Mouse (Mus musculus): ENCODE data around the gene Wdr24. TPM values are rescaled to one million over a fixed set of nuclear protein-coding genes. Genes with fewer than 3 reads are reported as not detected.

Gene Wdr24
- polyA plus RNA-seq, 1 experiment from 2014 or later, result 28.3 TPM

- WGBS, result 90% methylated on average over 20 of the region's 22 CpGs
- ATAC-seq (ENCODE audit: insufficient number of reproducible peaks, insufficient read depth, low FRiP score, low read depth), result no peak
These were observed 4.3 kb downstream of the Wdr24 start for GRCm38 (mm10) chr17:25827546-25828222.

GRCm38 (mm10) chr17:25828223-25828594, 4.8 kb downstream of the Wdr24 start:
- Histone ChIP-seq H3K36me3 (ENCODE audit: control insufficient read depth, insufficient read depth, low read length) (peaks cover 34% of the 10 kb centered on the region), H3K27me3 (ENCODE audit: control insufficient read depth, insufficient read depth, low read length) (no peaks in the 10 kb centered on the region), H3K9ac (replicated peaks; ENCODE audit: low read depth, low read length) (no peak overlapping the region), H3K9me3 (ENCODE audit: control insufficient read depth, low read depth, low read length) (no peaks in the 10 kb centered on the region), H3K4me2 (replicated peaks; ENCODE audit: low read depth, low read length) (peak overlapping the region; percentile 91), H3K27ac (ENCODE audit: low read length) (peak overlapping the region; percentile 88; the same call in 1 of the 2 replicates), H3K4me3 (ENCODE audit: low read depth, low read length) (peak overlapping the region; percentile 59), H3K4me1 (ENCODE audit: control insufficient read depth, insufficient read depth, low read length) (peaks cover 36% of the 10 kb centered on the region)
- 80% methylated on average over 8 of the region's 8 CpGs for WGBS
- no peak for ATAC-seq (ENCODE audit: insufficient number of reproducible peaks, insufficient read depth, low FRiP score, low read depth)

More at GRCm38 (mm10) chr17:25827546-25828222, 4.3 kb downstream of the Wdr24 start:
- Histone ChIP-seq H3K9ac (replicated peaks; ENCODE audit: low read depth, low read length) (no peak overlapping the region), H3K4me2 (replicated peaks; ENCODE audit: low read depth, low read length) (no peak overlapping the region), H3K36me3 (ENCODE audit: control insufficient read depth, insufficient read depth, low read length) (peaks cover 34% of the 10 kb centered on the region), H3K9me3 (ENCODE audit: control insufficient read depth, low read depth, low read length) (no peaks in the 10 kb centered on the region), H3K27me3 (ENCODE audit: control insufficient read depth, insufficient read depth, low read length) (no peaks in the 10 kb centered on the region), H3K27ac (ENCODE audit: low read length) (no peak overlapping the region), H3K4me3 (ENCODE audit: low read depth, low read length) (no peak overlapping the region; the same call in 1 of the 2 replicates), H3K4me1 (ENCODE audit: control insufficient read depth, insufficient read depth, low read length) (peaks cover 36% of the 10 kb centered on the region)

GRCm38 (mm10) chr17:25828712-25829557, 5.5 kb downstream of the Wdr24 start, which contains the start of gene Jmjd8:
Gene Jmjd8 (plus strand): TSS chr17:25828867.
- peak within 1 kb of the TSS; percentile 59 for H3K4me3 ChIP-seq (ENCODE audit: low read depth, low read length)
- under 1% methylated on average over 32 of the region's 32 CpGs for WGBS
- peak within 1 kb of the TSS; percentile 60 for H3K9ac ChIP-seq (replicated peaks; ENCODE audit: low read depth, low read length)
- peak within 1 kb of the TSS; percentile 88 for H3K27ac ChIP-seq (ENCODE audit: low read length)
- peaks cover 34% of the 10 kb centered on the region for H3K36me3 ChIP-seq (ENCODE audit: control insufficient read depth, insufficient read depth, low read length)
- peak within 1 kb of the TSS; percentile 91 for H3K4me2 ChIP-seq (replicated peaks; ENCODE audit: low read depth, low read length)
- peaks cover 35% of the 10 kb centered on the region for H3K4me1 ChIP-seq (ENCODE audit: control insufficient read depth, insufficient read depth, low read length)
- H3K9me3 ChIP-seq (ENCODE audit: control insufficient read depth, low read depth, low read length), result no peaks in the 10 kb centered on the region
- H3K27me3 ChIP-seq (ENCODE audit: control insufficient read depth, insufficient read depth, low read length), result no peaks in the 10 kb centered on the region
- ATAC-seq (ENCODE audit: insufficient number of reproducible peaks, insufficient read depth, low FRiP score, low read depth), result peak; percentile 25; the same call in 1 of the 2 replicates

GRCm38 (mm10) chr17:25829558-25830017, 6.2 kb downstream of the Wdr24 start:
- H3K9me3 ChIP-seq (ENCODE audit: control insufficient read depth, low read depth, low read length), result no peaks in the 10 kb centered on the region
- peak overlapping the region; percentile 91 for H3K4me2 ChIP-seq (replicated peaks; ENCODE audit: low read depth, low read length)
- ATAC-seq (ENCODE audit: insufficient number of reproducible peaks, insufficient read depth, low FRiP score, low read depth), result no peak
- H3K27me3 ChIP-seq (ENCODE audit: control insufficient read depth, insufficient read depth, low read length), result no peaks in the 10 kb centered on the region
- WGBS, result 30% methylated on average over 8 of the region's 8 CpGs
- H3K36me3 ChIP-seq (ENCODE audit: control insufficient read depth, insufficient read depth, low read length), result peaks cover 34% of the 10 kb centered on the region
- H3K4me3 ChIP-seq (ENCODE audit: low read depth, low read length), result peak overlapping the region; percentile 59
- peak overlapping the region; percentile 88 for H3K27ac ChIP-seq (ENCODE audit: low read length)
- H3K4me1 ChIP-seq (ENCODE audit: control insufficient read depth, insufficient read depth, low read length), result peaks cover 35% of the 10 kb centered on the region
- H3K9ac ChIP-seq (replicated peaks; ENCODE audit: low read depth, low read length), result peak overlapping the region; percentile 60

GRCm38 (mm10) chr17:25830200-25830753, 6.8 kb downstream of the Wdr24 start:
- H3K36me3 ChIP-seq (ENCODE audit: control insufficient read depth, insufficient read depth, low read length), result peaks cover 38% of the 10 kb centered on the region
- no peak overlapping the region for H3K4me3 ChIP-seq (ENCODE audit: low read depth, low read length)
- WGBS, result 77% methylated on average over 4 of the region's 4 CpGs
- H3K9ac ChIP-seq (replicated peaks; ENCODE audit: low read depth, low read length), result no peak overlapping the region
- H3K9me3 ChIP-seq (ENCODE audit: control insufficient read depth, low read depth, low read length), result no peaks in the 10 kb centered on the region
- ATAC-seq (ENCODE audit: insufficient number of reproducible peaks, insufficient read depth, low FRiP score, low read depth), result no peak
- H3K27me3 ChIP-seq (ENCODE audit: control insufficient read depth, insufficient read depth, low read length), result no peaks in the 10 kb centered on the region
- H3K27ac ChIP-seq (ENCODE audit: low read length), result no peak overlapping the region
- peaks cover 38% of the 10 kb centered on the region for H3K4me1 ChIP-seq (ENCODE audit: control insufficient read depth, insufficient read depth, low read length)
- peak overlapping the region; percentile 91 for H3K4me2 ChIP-seq (replicated peaks; ENCODE audit: low read depth, low read length)

- H3K27ac ChIP-seq (ENCODE audit: low read length), result no peak overlapping the region
These were observed 7.5 kb downstream of the Wdr24 start for GRCm38 (mm10) chr17:25830806-25831431.

GRCm38 (mm10) chr17:25831451-25832281, 8.2 kb downstream of the Wdr24 start:
- peak overlapping the region; percentile 74 for H3K9ac ChIP-seq (replicated peaks; ENCODE audit: low read depth, low read length)
- 55% methylated on average over 21 of the region's 21 CpGs for WGBS
- peak overlapping the region; percentile 81 for H3K4me3 ChIP-seq (ENCODE audit: low read depth, low read length)
- H3K4me2 ChIP-seq (replicated peaks; ENCODE audit: low read depth, low read length), result peak overlapping the region; percentile 99
- H3K9me3 ChIP-seq (ENCODE audit: control insufficient read depth, low read depth, low read length), result no peaks in the 10 kb centered on the region
- no peak for ATAC-seq (ENCODE audit: insufficient number of reproducible peaks, insufficient read depth, low FRiP score, low read depth)
- no peaks in the 10 kb centered on the region for H3K27me3 ChIP-seq (ENCODE audit: control insufficient read depth, insufficient read depth, low read length)
- peak overlapping the region; percentile 88 for H3K27ac ChIP-seq (ENCODE audit: low read length)
- peaks cover 50% of the 10 kb centered on the region for H3K4me1 ChIP-seq (ENCODE audit: control insufficient read depth, insufficient read depth, low read length)
- peaks cover 28% of the 10 kb centered on the region for H3K36me3 ChIP-seq (ENCODE audit: control insufficient read depth, insufficient read depth, low read length)

More at GRCm38 (mm10) chr17:25830806-25831431, 7.5 kb downstream of the Wdr24 start:
- Histone ChIP-seq H3K4me3 (ENCODE audit: low read depth, low read length) (peak overlapping the region; percentile 81; the same call in 1 of the 2 replicates), H3K9ac (replicated peaks; ENCODE audit: low read depth, low read length) (no peak overlapping the region), H3K36me3 (ENCODE audit: control insufficient read depth, insufficient read depth, low read length) (peaks cover 36% of the 10 kb centered on the region), H3K4me1 (ENCODE audit: control insufficient read depth, insufficient read depth, low read length) (peaks cover 43% of the 10 kb centered on the region), H3K9me3 (ENCODE audit: control insufficient read depth, low read depth, low read length) (no peaks in the 10 kb centered on the region), H3K4me2 (replicated peaks; ENCODE audit: low read depth, low read length) (peak overlapping the region; percentile 99; the same call in 1 of the 2 replicates), H3K27me3 (ENCODE audit: control insufficient read depth, insufficient read depth, low read length) (no peaks in the 10 kb centered on the region)
- 83% methylated on average over 14 of the region's 14 CpGs for WGBS
- ATAC-seq (ENCODE audit: insufficient number of reproducible peaks, insufficient read depth, low FRiP score, low read depth), result no peak
